Mouse (Mus musculus) gastrocnemius, postnatal 36 days (tissue): ENCODE data around the gene Ksr2. TPM values are rescaled to one million over a fixed set of nuclear protein-coding genes. Genes with fewer than 3 reads are reported as not detected.

Experiments
- DNase-seq, 2 experiments: peaks; one replicate each; pipeline ENCODE4 v3.0.0; 2022
- intact Hi-C: fragments of 180-260 bp; cut with DNase I; formaldehyde crosslinking; loops from one replicate; pipeline ENCODE4 v1.15.1; 2025
- total RNA-seq, 2 experiments: library from RNA; stranded (reverse); gene quantifications; 2 replicates each; pipeline ENCODE4 v1.2.3; 2021

Ksr2 gene
- total RNA-seq, 2 experiments from 2014 or later, result 0.03 to 0.07 TPM

DNA sequence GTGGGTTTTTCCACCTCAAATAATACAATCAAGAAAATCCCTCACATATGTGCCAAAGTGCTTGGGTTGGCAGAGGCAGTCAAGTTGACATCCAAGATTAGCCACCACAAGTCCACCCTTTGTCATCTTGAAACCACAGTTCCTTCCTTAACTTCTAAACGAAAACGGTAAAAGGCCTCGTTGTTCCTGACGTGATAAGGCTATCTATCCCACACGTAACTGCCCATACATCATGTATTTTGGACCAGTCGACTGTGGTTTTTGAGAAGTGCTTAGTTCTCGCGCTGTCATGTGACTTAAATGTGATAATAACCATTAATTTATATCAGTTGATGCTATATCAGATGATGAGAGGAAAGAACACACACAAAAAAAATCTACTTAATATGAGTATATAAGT is 55.8 kb downstream of the Ksr2 start:
- intact Hi-C loops, result no loop called here
- no peak for DNase-seq

- intact Hi-C loops, result no loop called here
- no peak for DNase-seq
These were observed 67.4 kb downstream of the Ksr2 start for GRCm38 (mm10) chr5:117481162-117481561.

GRCm38 (mm10) chr5:117481586-117481985 is 67.8 kb downstream of the Ksr2 start:
- intact Hi-C loops, result no loop called here

DNA sequence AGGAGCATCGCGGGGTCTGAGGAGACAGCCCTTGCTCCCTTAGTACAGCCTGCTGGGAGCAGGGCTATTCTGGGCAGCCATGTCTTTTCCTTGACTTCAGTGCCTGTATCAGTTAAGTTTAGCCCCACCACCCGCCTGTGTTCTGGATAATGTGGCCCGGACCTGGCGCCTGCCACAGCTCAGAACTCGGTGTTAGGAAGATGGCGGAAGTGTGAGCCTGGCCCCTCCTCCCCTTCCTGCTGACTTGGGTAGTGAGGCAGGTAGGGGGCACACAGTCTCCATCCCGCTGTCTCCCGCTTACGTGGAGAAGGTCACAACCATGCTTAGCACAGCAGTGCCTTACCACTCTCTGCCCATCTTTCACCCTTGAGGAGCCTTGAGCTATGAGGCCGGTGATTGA is 68.2 kb downstream of the Ksr2 start:
- no peak for DNase-seq
- intact Hi-C loops, result no loop called here

More at GRCm38 (mm10) chr5:117481586-117481985, 67.8 kb downstream of the Ksr2 start:
- no peak for DNase-seq

DNA sequence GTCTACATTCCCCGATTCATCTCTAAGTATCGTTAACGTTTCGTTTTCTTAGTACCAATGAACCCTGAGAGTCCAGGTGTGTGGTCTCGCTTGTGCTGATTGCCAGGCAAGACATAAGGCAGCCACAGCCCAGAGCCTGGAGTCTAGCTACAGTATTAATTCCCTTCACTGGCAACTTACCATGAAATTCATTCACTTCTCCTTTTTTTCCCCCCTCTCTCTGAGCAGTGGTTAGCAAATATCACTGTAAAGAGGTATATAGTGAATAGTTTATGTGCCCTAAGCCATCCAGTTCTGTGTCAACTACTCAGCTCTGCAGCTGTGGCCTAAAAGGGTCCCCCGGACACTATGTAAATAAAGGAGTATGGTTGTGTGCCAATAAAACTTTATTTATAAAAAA is 71.6 kb downstream of the Ksr2 start:
- intact Hi-C loops, result no loop called here
- DNase-seq, result no peak

- DNase-seq, result no peak
- intact Hi-C loops, result no loop called here
These were observed 72.3 kb downstream of the Ksr2 start for GRCm38 (mm10) chr5:117486092-117486491.

- no peak for DNase-seq
- intact Hi-C loops, result no loop called here
These were observed 74.4 kb downstream of the Ksr2 start for GRCm38 (mm10) chr5:117488155-117488554.

GRCm38 (mm10) chr5:117488670-117489325 is 75.0 kb downstream of the Ksr2 start:
- intact Hi-C loops, result no loop called here
- DNase-seq, result no peak

DNA sequence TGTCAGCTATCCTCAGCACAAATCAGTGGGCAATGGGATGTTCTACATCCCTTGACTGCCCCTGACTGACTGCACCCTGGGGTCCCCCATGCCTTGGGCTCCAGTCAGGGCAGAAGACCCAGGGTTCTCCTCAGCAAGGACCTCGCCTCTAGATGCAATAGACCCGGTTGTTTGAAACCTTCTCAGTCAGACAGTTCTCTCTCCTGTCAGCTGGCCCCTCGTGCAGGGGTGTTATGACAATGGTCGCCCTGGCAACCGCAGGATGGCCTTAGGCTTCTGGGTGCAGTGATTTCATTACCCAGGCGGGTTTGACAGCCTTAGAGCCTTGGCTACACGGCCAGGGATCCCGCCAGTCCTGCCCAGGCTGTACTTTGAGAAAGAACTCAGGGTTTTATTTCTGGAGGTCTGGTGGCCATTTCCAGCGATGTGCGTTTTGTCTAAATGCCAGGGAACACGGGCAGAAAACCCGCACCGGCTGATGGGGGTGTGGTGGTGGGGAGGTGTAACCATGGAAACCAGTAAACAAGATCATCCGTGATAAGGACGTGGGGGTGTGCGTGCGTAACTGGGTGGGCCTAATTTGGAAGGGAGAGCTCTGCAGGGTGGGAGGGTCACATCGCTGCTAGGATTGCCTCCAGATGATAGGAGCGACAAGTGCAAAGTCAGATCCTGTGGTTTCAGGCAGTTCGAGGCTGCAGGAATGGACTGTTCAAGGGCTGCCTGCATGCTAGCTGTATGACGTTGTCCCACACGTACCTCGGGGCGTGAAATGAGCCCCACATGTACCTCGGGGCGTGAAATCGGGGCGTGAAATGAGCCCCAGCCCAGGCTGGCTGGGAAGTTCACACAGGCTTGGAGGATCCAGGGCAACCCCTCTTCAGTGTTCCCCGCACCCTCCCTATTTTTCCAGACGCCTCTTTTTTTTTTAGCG is 79.4 kb downstream of the Ksr2 start:
- intact Hi-C loops, result loop anchor here (5.0 kb wide), 1 partner anchor 186 kb away; no protein-coding TSS in a partner anchor
- no peak for DNase-seq

DNA sequence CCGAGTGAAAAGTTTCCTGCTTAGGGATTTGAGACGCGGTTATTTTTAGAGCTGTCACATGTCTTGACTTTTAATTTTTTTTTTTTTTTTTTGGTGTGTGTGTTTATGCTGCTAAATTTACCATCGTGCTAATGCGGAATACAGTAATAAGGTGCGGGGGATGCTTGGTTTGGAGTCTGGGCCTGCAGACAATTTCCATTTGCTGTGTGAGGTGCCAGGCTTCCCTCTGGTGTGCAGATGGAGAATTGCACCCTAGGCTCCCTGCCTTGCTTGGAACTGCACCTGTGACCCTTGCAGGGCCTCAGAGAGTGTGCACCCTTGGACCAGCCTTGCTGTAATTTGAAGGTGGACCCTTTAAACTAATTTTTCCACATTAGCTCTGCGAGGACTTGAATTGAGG is 80.1 kb downstream of the Ksr2 start:
- intact Hi-C loops, result loop anchor here (5.0 kb wide), 1 partner anchor 187 kb away; no protein-coding TSS in a partner anchor
- DNase-seq, result peak in 1 of 2 experiments; percentile 39

DNA sequence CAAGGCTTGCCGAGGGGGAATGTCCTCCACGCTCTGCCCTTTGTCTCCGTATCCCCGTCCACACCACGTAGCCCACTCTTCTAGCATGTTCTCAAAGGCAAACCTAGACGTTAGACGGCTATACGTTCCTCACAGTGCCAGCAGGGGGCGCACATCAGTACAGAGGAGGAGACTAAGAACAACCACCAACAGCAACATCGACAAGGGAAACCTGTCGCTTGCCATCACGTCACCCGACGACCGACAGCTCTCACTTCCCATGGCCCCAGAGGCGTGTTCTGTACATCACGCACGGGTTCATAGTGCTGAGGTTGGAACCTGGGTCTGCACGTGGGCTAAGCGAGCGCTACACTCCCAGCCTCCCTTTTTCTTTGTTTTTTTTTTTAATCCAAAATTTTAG is 83.3 kb downstream of the Ksr2 start:
- intact Hi-C loops, result loop anchor here (5.0 kb wide), 1 partner anchor 375 kb away; the partner anchor contains the start of gene Taok3
- DNase-seq, result no peak

DNA sequence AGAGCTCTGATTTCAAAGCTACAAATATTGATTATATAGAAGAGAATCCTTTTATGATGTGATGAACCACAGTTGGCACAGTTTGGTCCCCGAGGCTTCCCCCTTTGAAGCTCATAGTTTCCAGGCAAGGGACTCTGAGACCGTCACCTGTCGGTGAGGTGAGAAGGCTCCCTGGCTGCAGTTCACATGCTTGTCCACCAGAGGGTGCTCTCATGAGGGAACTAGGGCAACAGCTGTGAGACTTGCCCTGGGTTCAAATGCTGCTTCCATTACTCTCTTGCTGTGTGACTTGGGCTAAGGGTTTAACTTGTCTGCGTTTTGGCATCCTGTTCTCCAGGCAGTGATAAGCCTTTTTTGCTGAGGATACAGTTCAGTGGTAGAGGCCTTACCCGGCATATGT is 88.8 kb downstream of the Ksr2 start:
- intact Hi-C loops, result no loop called here

GRCm38 (mm10) chr5:117504431-117504830 is 90.6 kb downstream of the Ksr2 start:
- DNase-seq, result no peak
- intact Hi-C loops, result no loop called here

More for the DNA sequence above, 88.8 kb downstream of the Ksr2 start:
- DNase-seq, result no peak

DNA sequence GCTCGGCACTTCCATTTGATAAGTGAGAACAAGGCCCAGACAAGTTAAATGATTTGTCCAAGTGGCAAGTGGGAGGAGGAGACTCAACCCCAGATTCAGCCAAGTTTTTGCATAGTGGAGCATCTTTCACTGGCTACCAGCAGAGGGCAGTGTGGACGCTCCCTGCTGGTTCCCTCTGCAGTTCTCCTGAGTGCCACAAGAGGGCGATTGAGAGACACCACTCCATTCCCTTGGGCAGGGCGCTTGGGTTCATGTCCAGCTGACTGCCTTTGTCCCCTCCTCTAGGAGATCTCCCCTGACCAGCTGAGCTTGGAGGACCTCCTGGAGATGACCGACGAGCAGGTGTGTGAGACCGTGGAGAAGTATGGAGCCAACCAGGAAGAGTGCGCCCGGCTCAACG is 91.4 kb downstream of the Ksr2 start:
- DNase-seq, result peak; percentile 33 to 40

GRCm38 (mm10) chr5:117505769-117506168 is 92.0 kb downstream of the Ksr2 start:
- no peak for DNase-seq
- intact Hi-C loops, result no loop called here

More for the DNA sequence above, 91.4 kb downstream of the Ksr2 start:
- intact Hi-C loops, result no loop called here

DNA sequence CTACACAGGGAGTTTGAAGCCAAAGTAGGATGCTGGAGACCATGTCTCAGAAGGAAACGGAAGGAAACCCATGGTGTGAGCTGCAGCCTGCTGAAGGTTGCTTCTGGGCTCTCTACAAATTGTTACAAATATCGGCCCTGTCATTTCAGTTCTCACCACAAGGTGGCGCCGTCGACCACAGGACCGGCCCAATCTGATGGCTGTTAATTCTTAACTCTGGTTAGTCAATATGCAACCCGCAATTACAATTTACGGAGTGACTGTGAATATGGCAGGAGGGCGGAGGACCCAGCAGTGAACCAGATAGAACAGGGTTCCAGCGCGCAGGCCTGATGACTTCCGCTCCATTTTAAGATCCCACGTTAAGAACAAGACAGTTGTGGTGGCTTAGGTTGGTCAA is 92.6 kb downstream of the Ksr2 start:
- intact Hi-C loops, result no loop called here
- peak; percentile 33 to 45 for DNase-seq

- intact Hi-C loops, result loop anchor here (2.0 kb wide), 1 partner anchor 443 kb away; no protein-coding TSS in a partner anchor
- DNase-seq, result no peak
These were observed 95.9 kb downstream of the Ksr2 start for GRCm38 (mm10) chr5:117509511-117510375.

DNA sequence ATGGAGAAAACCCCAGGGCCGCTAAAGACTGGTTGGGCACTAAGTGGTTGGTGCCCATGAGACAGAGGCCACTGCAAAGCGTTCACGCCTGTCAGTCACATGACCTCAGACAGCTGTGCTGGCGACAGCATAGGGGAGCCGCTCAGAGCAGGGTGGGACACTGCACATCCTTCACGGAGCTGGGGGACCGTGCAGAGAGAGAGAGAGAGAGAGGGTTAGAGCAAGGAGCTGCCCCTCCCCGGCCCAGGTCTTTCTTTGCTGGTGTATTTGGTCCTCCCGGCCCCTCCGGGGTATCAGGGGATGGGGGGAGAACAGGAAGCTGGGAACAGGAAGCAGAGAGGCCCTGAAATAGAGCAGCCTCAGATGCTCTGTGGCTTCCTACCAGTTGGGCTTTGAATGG is 97.1 kb downstream of the Ksr2 start:
- intact Hi-C loops, result no loop called here
- no peak for DNase-seq

DNA sequence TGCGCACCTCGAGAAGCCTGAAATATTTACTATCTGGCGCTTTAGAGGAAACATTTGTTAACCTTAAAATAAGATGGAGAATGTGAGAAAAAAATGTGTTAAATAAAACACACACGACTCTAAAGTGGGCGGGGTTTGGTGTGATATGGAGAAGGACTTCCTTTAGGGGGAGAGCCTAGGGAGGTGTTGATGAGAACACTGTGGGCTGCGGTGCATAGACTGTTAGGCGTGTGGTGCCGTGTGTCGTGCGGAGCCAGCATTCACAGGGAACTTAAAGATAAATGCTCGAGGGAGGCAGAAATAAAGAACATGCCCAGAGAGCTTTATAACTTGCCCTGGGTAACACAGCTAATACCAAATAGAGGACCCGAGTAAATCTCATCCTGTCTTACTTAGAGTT is 101.6 kb downstream of the Ksr2 start:
- DNase-seq, result no peak
- intact Hi-C loops, result loop anchor here (5.0 kb wide), 3 partner anchors 97 to 417 kb away; no protein-coding TSS in a partner anchor

GRCm38 (mm10) chr5:117515861-117516260 is 102.1 kb downstream of the Ksr2 start:
- no peak for DNase-seq
- intact Hi-C loops, result loop anchor here (5.0 kb wide), 3 partner anchors 96 to 416 kb away; no protein-coding TSS in a partner anchor
